Comparison of ENCODE assay signal across 8 mouse cellular contexts in the genomic region with DNA sequence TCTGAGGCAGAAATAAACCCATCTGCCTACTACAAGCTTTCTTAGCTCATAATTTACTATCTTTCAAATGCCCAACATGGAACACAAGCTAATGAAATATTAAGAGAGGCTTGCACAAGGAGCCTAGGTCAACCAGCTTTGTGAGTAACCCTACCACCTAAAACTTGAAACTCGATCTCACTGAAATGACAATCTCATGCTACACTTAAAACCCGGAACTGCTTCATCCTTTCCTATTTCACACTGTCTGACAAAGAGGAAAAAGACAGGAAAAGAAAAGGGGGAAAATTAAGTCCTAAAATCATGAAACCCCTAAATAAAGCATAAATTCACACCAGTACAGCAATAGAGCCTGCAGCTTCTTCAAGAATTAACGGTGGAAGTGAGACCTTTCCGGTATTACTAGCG. TPM values are rescaled to one million over a fixed set of nuclear protein-coding genes. Genes with fewer than 3 reads are reported as not detected.
A peak's percentile ranks its signal among the peaks of the same experiment; 100 is the strongest.
DNase-seq lines count a peak whose midpoint lies in the region; ATAC-seq and TF ChIP-seq lines count a peak whose summit lies in the region.

No protein-coding gene starts in this region.

- peak overlapping the region; percentile 96 for H3K27ac ChIP-seq in heart, adult 2 months
- peak overlapping the region; percentile 96 for H3K27ac ChIP-seq in forebrain, embryonic 14.5 days (ENCODE audit: low read depth, low read length)
- H3K27ac ChIP-seq in liver, embryonic 13.5 days = peak overlapping the region; percentile 88

- H3K36me3 ChIP-seq in heart, adult 2 months (ENCODE audit: control insufficient read depth, insufficient read depth, low read length) = peaks cover 20% of the 10 kb centered on the region
- H3K36me3 ChIP-seq in forebrain, embryonic 14.5 days (ENCODE audit: control insufficient read depth, insufficient read depth, low read length) = no peaks in the 10 kb centered on the region
- H3K36me3 ChIP-seq in liver, embryonic 13.5 days = no peaks in the 10 kb centered on the region

- no peak for TF ChIP-seq EP300 in heart, adult 2 months (IDR thresholded peaks at IDR 0.05; ENCODE audit: insufficient read depth, low read depth, low read length)

- H3K4me2 ChIP-seq in forebrain, embryonic 14.5 days (ENCODE audit: low read length) = peak overlapping the region; percentile 90
- H3K4me2 ChIP-seq in liver, embryonic 13.5 days = peak overlapping the region; percentile 99

- ATAC-seq in forebrain, embryonic 14.5 days = no peak
- no peak for ATAC-seq in liver, embryonic 13.5 days (ENCODE audit: low read depth)

- no peak for DNase-seq in heart, adult 2 months
- DNase-seq in heart, postnatal 4 days = no peak
- peak; percentile 64 for DNase-seq in A20 (ENCODE audit: low read depth, low spot score)
- DNase-seq in forebrain, embryonic 14.5 days (ENCODE audit: low spot score) = no peak
- DNase-seq in liver, embryonic 13.5 days = no peak
- no peak for DNase-seq in adrenal gland, postnatal 14 days
- no peak for DNase-seq in urinary bladder, postnatal 4 days (ENCODE audit: low spot score in 2 of 2)
- no peak for DNase-seq in cerebellum, adult 8-10 months

- 1% methylated on average over 5 of the region's 5 CpGs for WGBS in heart, adult 2 months
- 2% methylated on average over 5 of the region's 5 CpGs for WGBS in forebrain, embryonic 14.5 days
- 1% methylated on average over 5 of the region's 5 CpGs for WGBS in liver, embryonic 13.5 days (ENCODE audit: insufficient replicate concordance)

- intact Hi-C loops in heart, adult 2 months (cut with DNase I) = loop anchor here (2.0 to 5.0 kb wide), 3 partner anchors 30 to 556 kb away; no protein-coding TSS in a partner anchor

- H3K9me3 ChIP-seq in forebrain, embryonic 14.5 days (replicated peaks; ENCODE audit: control insufficient read depth, low read length) = no peaks in the 10 kb centered on the region
- no peaks in the 10 kb centered on the region for H3K9me3 ChIP-seq in liver, embryonic 13.5 days (replicated peaks)

- peak overlapping the region; percentile 90 for H3K4me3 ChIP-seq in heart, adult 2 months
- peak overlapping the region; percentile 91 for H3K4me3 ChIP-seq in forebrain, embryonic 14.5 days (ENCODE audit: low read depth, low read length)
- H3K4me3 ChIP-seq in liver, embryonic 13.5 days (replicated peaks) = peak overlapping the region; percentile 79

- TF ChIP-seq CTCF in heart, adult 2 months (IDR thresholded peaks at IDR 0.05) = no peak

- H3K79me2 ChIP-seq in heart, adult 2 months (replicated peaks; ENCODE audit: control insufficient read depth, insufficient read depth, low read length) = peaks cover 13% of the 10 kb centered on the region

- H3K27me3 ChIP-seq in heart, adult 2 months (ENCODE audit: control insufficient read depth, insufficient read depth, low read length) = no peaks in the 10 kb centered on the region
- H3K27me3 ChIP-seq in forebrain, embryonic 14.5 days (replicated peaks; ENCODE audit: control insufficient read depth, insufficient read depth, low read length) = no peaks in the 10 kb centered on the region
- H3K27me3 ChIP-seq in liver, embryonic 13.5 days = no peaks in the 10 kb centered on the region

- H3K9ac ChIP-seq in heart, adult 2 months (ENCODE audit: low read depth, low read length) = peak overlapping the region; percentile 97
- H3K9ac ChIP-seq in forebrain, embryonic 14.5 days (ENCODE audit: low read length) = peak overlapping the region; percentile 93
- H3K9ac ChIP-seq in liver, embryonic 13.5 days = peak overlapping the region; percentile 93

- peaks cover 17% of the 10 kb centered on the region for H3K4me1 ChIP-seq in heart, adult 2 months (ENCODE audit: control insufficient read depth, insufficient read depth, low read length)
- H3K4me1 ChIP-seq in forebrain, embryonic 14.5 days (ENCODE audit: control insufficient read depth, insufficient read depth, low read length) = peaks cover 17% of the 10 kb centered on the region
- H3K4me1 ChIP-seq in liver, embryonic 13.5 days (replicated peaks) = peaks cover 78% of the 10 kb centered on the region

- no peak for TF ChIP-seq POLR2A in heart, adult 2 months (IDR thresholded peaks at IDR 0.05; ENCODE audit: insufficient read depth, low read depth, low read length)

RNA-seq across cellular contexts. Expression of a gene that starts 1.4 kb away (rescaled TPM):
- total RNA-seq in heart, adult 2 months (2021) = 100 to 1,000 TPM; 111 to 132 TPM
- polyA plus RNA-seq in heart, adult 2 months (2012; rRNA removed) = 23.7 and 41.4 TPM in 2 replicates
- 10 to 100 TPM; 34.7 to 35.8 TPM for total RNA-seq in heart, postnatal 4 days (2021)
- 26.8 and 41.6 TPM in 2 replicates for polyA plus RNA-seq in forebrain, embryonic 14.5 days (2014; fragmentation: Nextera tagmentation; extraction: Ambion mirVana)
- polyA plus RNA-seq in liver, embryonic 13.5 days (2015; fragmentation: Nextera tagmentation; extraction: Ambion mirVana) = 18.0 and 20.7 TPM in 2 replicates
- total RNA-seq in adrenal gland, postnatal 14 days (2021) = 109 and 110 TPM in 2 replicates
